Mouse (Mus musculus): ENCODE measurements at regions not wholly inside any gene's neighbourhood (a gene's known extent, or its start where the extent isn't known, plus 50 kb on each side); places are given as distances from the start of the nearest gene placed in this dataset.

GRCm38 (mm10) chr3:81482742-81483141 lies 446.5 kb downstream of the Pdgfc start:
- H3K27me3 ChIP-seq = no peaks in the 10 kb centered on the region
- no peak for ATAC-seq (ENCODE audit: low FRiP score)
- no peak overlapping the region for H3K4me3 ChIP-seq
- no peaks in the 10 kb centered on the region for H3K9me3 ChIP-seq (replicated peaks)
- no peaks in the 10 kb centered on the region for H3K4me1 ChIP-seq
- H3K27ac ChIP-seq = no peak overlapping the region
- H3K36me3 ChIP-seq = no peaks in the 10 kb centered on the region
- no peak overlapping the region for H3K4me2 ChIP-seq (replicated peaks)
- H3K9ac ChIP-seq = no peak overlapping the region
- WGBS = 80% methylated on average over 2 of the region's 2 CpGs

DNA sequence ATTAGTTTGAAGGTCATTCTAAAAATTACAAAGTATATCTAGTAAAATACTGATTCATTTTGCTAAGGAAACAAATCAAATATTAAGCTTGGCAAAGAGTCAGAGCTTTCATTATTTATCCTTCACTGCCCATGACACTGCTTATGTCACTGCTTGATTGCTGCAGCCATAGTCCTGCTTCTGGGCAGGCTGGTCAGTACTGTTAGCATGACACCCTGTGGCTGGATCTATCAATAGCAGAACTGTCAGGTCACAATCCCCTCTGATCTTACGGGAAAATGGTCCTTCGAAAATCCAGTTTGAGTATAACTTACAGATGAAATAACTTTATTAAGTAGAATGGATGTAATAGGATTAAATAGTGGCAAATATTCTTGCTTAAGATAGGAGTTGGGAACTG lies 447.1 kb downstream of the Pdgfc start:
- Histone ChIP-seq H3K36me3 (no peaks in the 10 kb centered on the region), H3K27me3 (no peaks in the 10 kb centered on the region), H3K4me3 (no peak overlapping the region), H3K9ac (no peak overlapping the region), H3K27ac (no peak overlapping the region), H3K4me2 (replicated peaks) (no peak overlapping the region), H3K4me1 (no peaks in the 10 kb centered on the region), H3K9me3 (replicated peaks) (no peaks in the 10 kb centered on the region)
- WGBS = 79% methylated on average over 2 of the region's 2 CpGs
- ATAC-seq (ENCODE audit: low FRiP score) = no peak

- Histone ChIP-seq H3K4me2 (replicated peaks) (no peak overlapping the region), H3K9me3 (replicated peaks) (no peaks in the 10 kb centered on the region), H3K4me3 (no peak overlapping the region), H3K36me3 (no peaks in the 10 kb centered on the region), H3K9ac (no peak overlapping the region), H3K27me3 (no peaks in the 10 kb centered on the region), H3K4me1 (no peaks in the 10 kb centered on the region), H3K27ac (no peak overlapping the region)
- 82% methylated on average over 1 of the region's 1 CpGs for WGBS
- no peak for ATAC-seq (ENCODE audit: low FRiP score)
Observed at GRCm38 (mm10) chr3:81505316-81505715, 427.1 kb upstream of the Ctso start.

DNA sequence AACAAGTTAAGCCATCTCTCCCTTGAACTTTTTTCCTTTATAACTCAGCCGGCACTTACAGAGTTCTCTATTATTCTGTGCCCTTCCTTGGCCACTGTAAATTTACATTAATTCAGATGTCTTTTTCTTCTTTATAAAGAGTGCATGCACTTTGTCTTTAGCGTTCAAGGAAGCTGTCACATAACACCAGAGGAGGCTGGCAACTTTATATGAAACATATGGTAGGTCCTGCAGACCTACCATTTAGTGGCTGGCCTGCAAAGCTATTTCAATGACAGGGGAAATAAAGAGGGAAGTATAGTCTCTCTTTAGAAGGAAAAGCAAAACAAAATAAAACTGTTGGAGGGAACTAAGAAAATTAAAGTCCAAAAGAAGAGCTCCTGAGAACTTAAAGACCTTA lies 423.8 kb upstream of the Ctso start:
- ATAC-seq (ENCODE audit: low FRiP score) = no peak
- no peak overlapping the region for H3K4me2 ChIP-seq (replicated peaks)
- H3K4me3 ChIP-seq = no peak overlapping the region
- no peaks in the 10 kb centered on the region for H3K27me3 ChIP-seq
- no peaks in the 10 kb centered on the region for H3K9me3 ChIP-seq (replicated peaks)
- no peaks in the 10 kb centered on the region for H3K36me3 ChIP-seq
- no peak overlapping the region for H3K9ac ChIP-seq
- WGBS = 37% methylated on average over 2 of the region's 2 CpGs
- no peak overlapping the region for H3K27ac ChIP-seq
- H3K4me1 ChIP-seq = no peaks in the 10 kb centered on the region

GRCm38 (mm10) chr3:81521804-81522203 lies 410.6 kb upstream of the Ctso start:
- Histone ChIP-seq H3K9me3 (replicated peaks) (no peaks in the 10 kb centered on the region), H3K4me1 (no peaks in the 10 kb centered on the region), H3K36me3 (no peaks in the 10 kb centered on the region), H3K9ac (no peak overlapping the region), H3K4me3 (no peak overlapping the region), H3K27ac (no peak overlapping the region), H3K4me2 (replicated peaks) (no peak overlapping the region), H3K27me3 (no peaks in the 10 kb centered on the region)
- no peak for ATAC-seq (ENCODE audit: low FRiP score)
- 60% methylated on average over 4 of the region's 4 CpGs for WGBS

DNA sequence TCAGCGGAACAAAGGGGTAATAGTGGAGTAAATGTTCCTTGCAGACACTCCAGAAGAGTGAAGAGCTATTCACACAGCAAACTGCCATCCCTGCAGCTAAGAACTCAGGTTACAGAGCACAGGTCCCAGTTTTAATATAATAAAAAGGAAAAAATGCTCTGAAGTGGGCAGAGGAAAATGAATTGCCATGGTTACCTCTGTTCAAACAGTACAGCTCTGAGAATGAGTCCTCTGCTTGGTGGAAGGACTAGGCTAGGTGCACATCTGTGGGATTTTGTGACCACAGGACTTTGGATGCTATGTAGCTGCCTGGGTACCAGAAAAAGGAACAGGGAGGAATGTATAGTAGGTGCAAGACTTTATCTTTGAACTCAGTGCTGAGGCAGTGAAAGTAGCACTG lies 401.5 kb upstream of the Ctso start:
- no peak for ATAC-seq (ENCODE audit: low FRiP score)
- Histone ChIP-seq H3K4me2 (replicated peaks) (no peak overlapping the region), H3K36me3 (no peaks in the 10 kb centered on the region), H3K4me1 (no peaks in the 10 kb centered on the region), H3K9ac (no peak overlapping the region), H3K27me3 (no peaks in the 10 kb centered on the region), H3K4me3 (no peak overlapping the region), H3K9me3 (replicated peaks) (no peaks in the 10 kb centered on the region), H3K27ac (no peak overlapping the region)
- 91% methylated on average over 1 of the region's 1 CpGs for WGBS

GRCm38 (mm10) chr3:81535448-81536205 lies 396.8 kb upstream of the Ctso start:
- H3K9me3 ChIP-seq (replicated peaks) = no peaks in the 10 kb centered on the region
- no peak overlapping the region for H3K4me2 ChIP-seq (replicated peaks)
- no peak for ATAC-seq (ENCODE audit: low FRiP score)
- 77% methylated on average over 4 of the region's 4 CpGs for WGBS
- H3K36me3 ChIP-seq = no peaks in the 10 kb centered on the region
- H3K27me3 ChIP-seq = no peaks in the 10 kb centered on the region
- no peak overlapping the region for H3K4me3 ChIP-seq
- H3K27ac ChIP-seq = no peak overlapping the region
- H3K4me1 ChIP-seq = no peaks in the 10 kb centered on the region
- no peak overlapping the region for H3K9ac ChIP-seq

DNA sequence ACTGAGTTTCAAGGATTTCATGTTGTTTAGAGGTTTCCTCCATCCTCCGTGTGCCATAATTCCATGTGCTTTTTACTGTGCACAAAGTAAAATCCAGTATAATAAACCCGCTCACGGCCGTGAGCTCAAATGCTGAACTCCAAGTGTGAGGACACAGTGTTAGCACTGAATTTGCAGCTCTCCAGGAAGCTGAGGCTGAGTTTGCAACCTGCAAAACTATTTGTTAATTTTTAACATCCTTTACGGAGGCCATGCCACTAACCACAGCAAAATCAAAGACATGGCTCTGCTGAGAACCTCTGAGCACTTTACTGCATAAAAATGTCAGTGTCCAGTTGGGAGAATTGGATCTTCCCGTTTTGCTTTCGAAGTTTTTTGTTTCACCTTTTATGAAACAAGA lies 377.6 kb upstream of the Ctso start:
- Histone ChIP-seq H3K36me3 (no peaks in the 10 kb centered on the region), H3K9me3 (replicated peaks) (no peaks in the 10 kb centered on the region), H3K4me2 (replicated peaks) (no peak overlapping the region), H3K4me3 (no peak overlapping the region), H3K27ac (no peak overlapping the region), H3K4me1 (no peaks in the 10 kb centered on the region), H3K27me3 (no peaks in the 10 kb centered on the region), H3K9ac (no peak overlapping the region)
- no peak for ATAC-seq (ENCODE audit: low FRiP score)
- WGBS = 67% methylated on average over 7 of the region's 7 CpGs

GRCm38 (mm10) chr3:81562610-81563258 lies 369.7 kb upstream of the Ctso start:
- no peaks in the 10 kb centered on the region for H3K27me3 ChIP-seq
- H3K9me3 ChIP-seq (replicated peaks) = no peaks in the 10 kb centered on the region
- no peak overlapping the region for H3K9ac ChIP-seq
- H3K4me2 ChIP-seq (replicated peaks) = no peak overlapping the region
- no peaks in the 10 kb centered on the region for H3K36me3 ChIP-seq
- H3K27ac ChIP-seq = no peak overlapping the region
- no peak for ATAC-seq (ENCODE audit: low FRiP score)
- no peak overlapping the region for H3K4me3 ChIP-seq
- no peaks in the 10 kb centered on the region for H3K4me1 ChIP-seq
- 91% methylated on average over 2 of the region's 2 CpGs for WGBS

GRCm38 (mm10) chr3:81563858-81564756 lies 368.3 kb upstream of the Ctso start:
- H3K9me3 ChIP-seq (replicated peaks) = no peaks in the 10 kb centered on the region
- H3K4me3 ChIP-seq = no peak overlapping the region
- no peaks in the 10 kb centered on the region for H3K27me3 ChIP-seq
- no peaks in the 10 kb centered on the region for H3K36me3 ChIP-seq
- 89% methylated on average over 7 of the region's 7 CpGs for WGBS
- no peaks in the 10 kb centered on the region for H3K4me1 ChIP-seq
- H3K27ac ChIP-seq = no peak overlapping the region
- ATAC-seq (ENCODE audit: low FRiP score) = no peak
- no peak overlapping the region for H3K9ac ChIP-seq
- no peak overlapping the region for H3K4me2 ChIP-seq (replicated peaks)

DNA sequence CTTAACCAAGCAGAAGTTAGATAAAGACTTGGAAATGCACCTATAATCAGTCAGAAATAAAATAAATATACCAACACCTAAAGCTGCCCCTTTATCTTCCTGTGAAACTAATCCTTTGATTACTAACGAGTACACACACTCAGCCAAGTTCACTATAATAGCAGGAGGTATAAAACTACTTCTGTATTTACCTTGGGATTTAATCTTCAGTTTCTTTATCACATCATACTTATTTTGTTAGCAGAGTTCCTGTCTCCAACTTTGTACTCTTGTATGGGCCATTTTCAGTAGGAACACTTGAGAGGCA lies 367.7 kb upstream of the Ctso start:
- ATAC-seq (ENCODE audit: low FRiP score) = no peak
- no peaks in the 10 kb centered on the region for H3K36me3 ChIP-seq

GRCm38 (mm10) chr3:81583387-81584027 lies 348.9 kb upstream of the Ctso start:
- Histone ChIP-seq H3K9ac (no peak overlapping the region), H3K27me3 (no peaks in the 10 kb centered on the region), H3K4me3 (no peak overlapping the region), H3K36me3 (no peaks in the 10 kb centered on the region), H3K4me1 (0 out of 2 replicates have a peak, but pooled peaks cover 2% of the 10 kb centered on the region), H3K4me2 (replicated peaks) (no peak overlapping the region), H3K9me3 (replicated peaks) (no peaks in the 10 kb centered on the region), H3K27ac (no peak overlapping the region)
- ATAC-seq (ENCODE audit: low FRiP score) = no peak
- WGBS = 60% methylated on average over 7 of the region's 7 CpGs

More for the DNA sequence above, 367.7 kb upstream of the Ctso start:
- no peaks in the 10 kb centered on the region for H3K4me1 ChIP-seq
- H3K9me3 ChIP-seq (replicated peaks) = no peaks in the 10 kb centered on the region
- no peak overlapping the region for H3K9ac ChIP-seq
- 80% methylated on average over 1 of the region's 1 CpGs for WGBS
- H3K4me3 ChIP-seq = no peak overlapping the region
- no peaks in the 10 kb centered on the region for H3K27me3 ChIP-seq
- H3K4me2 ChIP-seq (replicated peaks) = no peak overlapping the region
- H3K27ac ChIP-seq = no peak overlapping the region

All from hindbrain, embryonic 12.5 days (tissue).